Mouse (Mus musculus) brain, embryonic 14.5 days (tissue): ENCODE data around the gene Hlx.

ENCODE experiments used
- CTCF ChIP-seq: fragments of 200-500 bp; IDR thresholded peaks from 2 replicates; pipeline ENCODE4 v1.5.1; 2012; ENCODE audit warnings: inconsistent platforms, mild to moderate bottlenecking, moderate library complexity, borderline replicate concordance; ENCODE audit not compliant: insufficient read depth, insufficient read length; ENCODE audit errors: extremely low read depth
- POLR2A ChIP-seq: fragments of 200-500 bp; IDR thresholded peaks from 2 replicates; pipeline ENCODE4 v1.6.1; 2012; ENCODE audit warnings: mild to moderate bottlenecking, inconsistent platforms, borderline replicate concordance; ENCODE audit not compliant: poor library complexity, insufficient read depth, insufficient read length, severe bottlenecking; ENCODE audit errors: extremely low read depth

DNA sequence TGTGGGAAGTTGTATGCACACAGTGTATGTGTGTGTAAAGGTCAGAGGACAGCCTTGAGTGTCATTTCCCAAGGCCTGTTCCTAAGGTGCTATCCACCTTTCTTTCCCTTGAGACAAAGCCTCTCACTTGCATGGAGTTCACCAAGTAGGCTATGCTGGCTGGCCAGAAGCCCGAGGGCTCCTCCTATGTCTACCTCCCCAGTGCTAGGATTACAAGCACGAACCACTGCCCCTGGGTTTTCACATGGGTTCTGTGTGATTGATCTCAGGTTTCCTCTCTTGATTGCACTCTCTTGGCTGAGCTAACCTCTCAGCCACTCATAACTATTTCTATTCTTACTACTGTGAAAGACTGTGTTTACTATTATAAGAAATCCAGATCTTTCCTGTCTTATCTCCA lies 54.8 kb downstream of the Hlx start:
- TF ChIP-seq POLR2A (no peak), CTCF (no peak)
